Mouse (Mus musculus) intestine, postnatal 0 days (tissue): ENCODE data around the gene Nudt4. TPM values are rescaled to one million over a fixed set of nuclear protein-coding genes. Genes with fewer than 3 reads are reported as not detected.

Source experiments
- ATAC-seq: fragments of 200-750 bp; cut with Nextera tagmentation; 2 replicates; pipeline ENCODE4 v1.8.0; 2017; ENCODE audit warnings: mild to moderate bottlenecking, moderate TSS enrichment, moderate library complexity
- H3K27ac ChIP-seq: fragments of 300-500 bp; sonication (generic); 2 replicates; pipeline ENCODE4 v1.5.1; 2014; ENCODE audit warnings: mild to moderate bottlenecking, low read depth, low read length, moderate library complexity
- H3K27me3 ChIP-seq: fragments of 300-500 bp; sonication (generic); replicated peaks from 2 replicates; pipeline ENCODE4 v1.6.1; 2014; ENCODE audit warnings: low read length, mixed read lengths; ENCODE audit not compliant: control insufficient read depth, insufficient read depth
- H3K36me3 ChIP-seq: fragments of 300-500 bp; sonication (generic); 2 replicates; pipeline ENCODE4 v1.6.1; 2014; ENCODE audit warnings: mild to moderate bottlenecking, moderate library complexity; ENCODE audit not compliant: control insufficient read depth, insufficient read depth
- H3K4me1 ChIP-seq: fragments of 300-500 bp; sonication (generic); replicated peaks from 2 replicates; pipeline ENCODE4 v1.6.1; 2014; ENCODE audit warnings: antibody characterized with exemption, low read length, mixed read lengths; ENCODE audit not compliant: control insufficient read depth, insufficient read depth
- H3K4me2 ChIP-seq: fragments of 300-500 bp; sonication (generic); replicated peaks from 2 replicates; pipeline ENCODE4 v1.6.1; 2014; ENCODE audit warnings: low read depth, mild to moderate bottlenecking, moderate library complexity
- H3K4me3 ChIP-seq: fragments of 300-500 bp; sonication (generic); 2 replicates; pipeline ENCODE4 v1.5.1; 2014; ENCODE audit warnings: low read depth, low read length
- H3K9ac ChIP-seq: fragments of 300-500 bp; sonication (generic); 2 replicates; pipeline ENCODE4 v1.6.1; 2014; ENCODE audit warnings: mild to moderate bottlenecking, low read depth, low read length
- H3K9me3 ChIP-seq: fragments of 300-500 bp; sonication (generic); 2 replicates; pipeline ENCODE4 v1.6.1; 2016; ENCODE audit warnings: mixed run types; ENCODE audit not compliant: control insufficient read depth
- CTCF ChIP-seq: sonication (generic); IDR thresholded peaks from 2 replicates; pipeline ENCODE4 v1.5.1; 2016; ENCODE audit warnings: low read depth, mild to moderate bottlenecking, control low read depth, antibody characterized with exemption, moderate library complexity
- WGBS: fragments of 180-500 bp; shearing (Covaris S2); extraction: QIAGEN DNeasy Blood & Tissue Kit; methylation state at CpG from one replicate; pipeline ENCODE4 v1.1.7; 2014; 5-methylcytosine and 5-hydroxymethylcytosine counted together
- microRNA-seq: library from miRNA; unstranded; fragments of <30 nt; microRNA quantifications from one replicate; pipeline ENCODE4, GENCODE M21; 2016
- polyA plus RNA-seq: library from polyadenylated mRNA; unstranded; fragments of >200 nt; fragmentation: Nextera tagmentation; extraction: Ambion mirVana; gene quantifications from 2 replicates; pipeline ENCODE4 v1.2.1, GENCODE M21; 2015

The Nudt4 gene
- polyA plus RNA-seq, 1 experiment from 2014 or later = 107 TPM

DNA sequence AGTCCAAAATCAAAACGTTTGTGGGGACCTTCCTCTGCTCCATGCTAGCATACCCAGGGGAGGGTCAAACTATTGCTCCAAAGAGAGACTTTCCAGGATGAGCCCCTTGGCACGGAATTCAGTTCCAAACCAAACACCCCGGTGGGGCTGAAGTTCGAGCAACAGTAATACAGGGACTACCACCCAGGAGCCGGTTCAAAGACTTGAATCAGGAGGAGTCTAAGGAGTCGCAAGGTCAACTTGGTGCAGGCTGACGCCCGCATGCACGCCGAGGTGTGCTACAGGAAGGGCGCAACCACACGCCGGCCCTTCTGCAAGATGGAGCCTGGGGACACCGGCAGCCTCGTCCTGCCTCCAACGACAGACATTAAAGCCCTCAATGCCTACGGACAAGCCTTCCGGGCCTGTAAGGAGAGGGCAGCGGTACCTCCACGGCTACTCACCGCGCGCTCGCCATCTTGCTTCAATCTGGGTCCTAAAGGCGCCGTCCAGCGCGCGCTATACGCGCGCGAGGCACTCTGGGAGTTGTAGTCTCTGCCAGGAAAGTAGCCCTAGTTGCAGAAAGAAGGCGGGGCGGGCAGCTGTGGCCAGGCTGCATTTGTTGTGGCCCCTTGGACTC lies 62.4 kb downstream of the Nudt4 start, which contains the start of gene Mrpl42:
TSS of gene Mrpl42 (minus strand) at position 478 of the 619 bp plus-strand sequence.
- ATAC-seq = peak; percentile 87
- H3K4me1 ChIP-seq = no peaks in the 10 kb centered on the region; the same call in 1 of the 2 replicates
- no peak for TF ChIP-seq CTCF
- H3K9ac ChIP-seq = peak within 1 kb of the TSS; percentile 48
- no peaks in the 10 kb centered on the region for H3K27me3 ChIP-seq
- WGBS = under 1% methylated on average over 35 of the region's 35 CpGs
- H3K27ac ChIP-seq = peak within 1 kb of the TSS; percentile 60
- H3K36me3 ChIP-seq = peaks cover 8% of the 10 kb centered on the region; the same call in 1 of the 2 replicates
- H3K4me3 ChIP-seq = peak within 1 kb of the TSS; percentile 63
- H3K4me2 ChIP-seq = peak within 1 kb of the TSS; percentile 59
- no peaks in the 10 kb centered on the region for H3K9me3 ChIP-seq

DNA sequence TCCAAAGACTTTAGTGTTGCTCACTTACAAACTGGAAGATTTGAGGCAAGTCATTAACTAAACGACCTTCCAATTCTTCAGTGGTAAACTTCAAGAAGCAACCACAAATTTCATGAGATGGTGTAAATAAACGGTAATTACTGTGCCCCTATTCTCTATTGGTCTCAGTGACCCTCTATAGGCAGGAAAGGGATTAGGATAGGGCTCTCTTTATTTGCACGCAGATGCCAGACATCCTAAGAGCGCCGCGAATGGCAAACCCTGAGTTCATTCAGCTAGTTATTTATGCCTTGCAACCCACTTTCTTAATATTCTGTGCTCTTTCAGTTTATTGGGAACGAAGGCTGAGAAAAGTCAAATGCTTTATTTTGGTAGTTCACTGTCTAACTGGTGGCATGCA lies 62.9 kb downstream of the Nudt4 start:
- peak overlapping the region; percentile 63 for H3K4me3 ChIP-seq
- no peaks in the 10 kb centered on the region for H3K9me3 ChIP-seq
- peaks cover 9% of the 10 kb centered on the region; the same call in 1 of the 2 replicates for H3K36me3 ChIP-seq
- H3K4me2 ChIP-seq = peak overlapping the region; percentile 59
- 2% methylated on average over 7 of the region's 7 CpGs for WGBS
- peak overlapping the region; percentile 60; the same call in 1 of the 2 replicates for H3K27ac ChIP-seq
- no peak for ATAC-seq
- H3K27me3 ChIP-seq = no peaks in the 10 kb centered on the region
- H3K4me1 ChIP-seq = no peaks in the 10 kb centered on the region; the same call in 1 of the 2 replicates
- no peak for TF ChIP-seq CTCF
- peak overlapping the region; percentile 48 for H3K9ac ChIP-seq

Small RNAs within 50 kb of the gene (microRNA-seq; reads per million reads assigned to microRNA genes)
- 3.8 reads per million, percentile 7 among the genes with 10 or more reads in this experiment for gene Mir3058

Other genes with a start within 250 kb of the Nudt4 start
- 11.9 and 12.5 TPM in 2 replicates for gene Cradd, start 240.0 kb downstream of the Nudt4 start, polyA plus RNA-seq
- gene Socs2, start 147.0 kb downstream of the Nudt4 start, polyA plus RNA-seq = 158 and 160 TPM in 2 replicates
- 221 and 233 TPM in 2 replicates for gene Mrpl42, start 62.2 kb downstream of the Nudt4 start, polyA plus RNA-seq
- 154 and 167 TPM in 2 replicates for gene Ube2n, start 49.0 kb downstream of the Nudt4 start, polyA plus RNA-seq
- not detected in 2 replicates for gene Anapc15-ps, start 109.3 kb upstream of the Nudt4 start, polyA plus RNA-seq